Comparison of ENCODE assay signal across 1 mouse cellular context in the genomic region with DNA sequence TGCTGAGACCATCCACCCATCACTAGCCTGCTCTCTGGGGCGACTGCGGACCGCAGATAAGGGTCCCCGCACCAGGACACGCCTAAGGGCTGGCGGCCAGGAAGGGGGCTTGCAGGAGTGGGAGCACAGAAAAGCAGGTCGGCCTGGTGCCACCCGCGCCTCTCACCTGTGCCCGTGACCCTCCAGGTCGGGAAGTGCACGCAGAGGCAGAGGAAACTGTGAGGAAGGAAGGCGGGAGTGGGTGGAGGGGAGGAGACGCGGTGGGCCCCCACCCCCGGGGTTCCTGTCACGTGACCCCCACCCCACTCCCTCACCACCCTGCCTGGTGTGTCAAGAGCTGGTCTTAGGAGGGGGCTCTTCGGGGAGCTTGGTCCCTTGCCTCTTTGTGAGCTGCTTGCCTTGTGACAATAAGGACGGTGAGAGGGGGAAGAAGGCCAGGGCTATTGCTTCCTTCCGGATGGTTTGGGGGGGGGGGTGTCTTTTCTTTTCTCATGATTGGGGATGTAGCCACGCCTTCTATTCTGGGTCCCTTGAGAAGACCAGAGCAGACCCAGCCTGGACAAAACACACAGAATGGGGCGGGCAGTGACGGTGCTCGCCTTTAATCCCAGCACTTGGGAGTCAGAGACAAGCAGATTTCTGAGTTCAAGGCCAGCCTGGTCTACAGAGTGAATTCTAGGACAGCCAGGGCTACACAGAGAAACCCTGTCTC.
TF ChIP-seq lines count a peak whose summit lies in the region.

A gene (plus strand): TSS at position 84 of the 712 bp plus-strand sequence.
A gene (minus strand): TSS at position 206 of the 712 bp plus-strand sequence.

TF ChIP-seq in MEL, 35 proteins besides CTCF, POLR2A, EP300 and RAD21 (continued from another document):
- no peak for TF ChIP-seq POLR2AphosphoS5 (IDR thresholded peaks at IDR 0.05; ENCODE audit: borderline replicate concordance, low read depth, low read length)
- no peak for TF ChIP-seq MYB (IDR thresholded peaks at IDR 0.05; ENCODE audit: low read depth, low read length)
- TF ChIP-seq KAT2A (conservative IDR thresholded peaks at IDR 0.05; ENCODE audit: low read depth, low read length) = no peak; the same call in 1 of the 2 replicates
- no peak for TF ChIP-seq JUND (IDR thresholded peaks at IDR 0.05; ENCODE audit: low read depth, low read length)
- TF ChIP-seq MXI1 (IDR thresholded peaks at IDR 0.05; ENCODE audit: low read depth, low read length) = peak; percentile 58
- peak; percentile 93; the same call in 1 of the 2 replicates for TF ChIP-seq MAZ (IDR thresholded peaks at IDR 0.05; ENCODE audit: low read depth, low read length)
- no peak for TF ChIP-seq NRF1 (IDR thresholded peaks at IDR 0.05; ENCODE audit: insufficient read depth, low read depth, low read length, poor library complexity, severe bottlenecking)
- TF ChIP-seq ZNF384 (IDR thresholded peaks at IDR 0.05; ENCODE audit: low read depth, low read length) = no peak
- TF ChIP-seq ELF1 (IDR thresholded peaks at IDR 0.05; ENCODE audit: low read depth, low read length) = peak; percentile 57
- TF ChIP-seq GABPA (IDR thresholded peaks at IDR 0.05; ENCODE audit: low read depth, low read length) = no peak
- 0 out of 2 replicates have a peak, but pooled peaks have one; percentile 64 for TF ChIP-seq UBTF (IDR thresholded peaks at IDR 0.05; ENCODE audit: borderline replicate concordance, insufficient read depth, low read depth, low read length)
- TF ChIP-seq GATA1 (IDR thresholded peaks at IDR 0.05; ENCODE audit: low read depth, low read length) = no peak
- TF ChIP-seq RCOR1 (IDR thresholded peaks at IDR 0.05; ENCODE audit: low read depth, low read length) = no peak
- TF ChIP-seq MAX (IDR thresholded peaks at IDR 0.05; ENCODE audit: low read length) = peak; percentile 85
- peak; percentile 19 for TF ChIP-seq TCF12 (IDR thresholded peaks at IDR 0.05; ENCODE audit: low read depth, low read length)
- TF ChIP-seq POLR2AphosphoS2 (IDR thresholded peaks at IDR 0.05; ENCODE audit: low read length) = peak; percentile 75; the same call in 1 of the 2 replicates
- peak; percentile 88 for TF ChIP-seq BHLHE40 (IDR thresholded peaks at IDR 0.05; ENCODE audit: borderline replicate concordance, low read depth, low read length)
- peak; percentile 75 for TF ChIP-seq NELFE (IDR thresholded peaks at IDR 0.05; ENCODE audit: low read depth, low read length)
- TF ChIP-seq ZC3H11A (IDR thresholded peaks at IDR 0.05; ENCODE audit: low read depth, low read length) = no peak
TF ChIP-seq in MEL: peak in this region for 16.
